Mouse (Mus musculus) adrenal gland, adult 2 months (tissue): ENCODE measurements at regions not wholly inside any gene's neighbourhood (a gene's known extent, or its start where the extent isn't known, plus 50 kb on each side); places are given as distances from the start of the nearest gene placed in this dataset.
"Not testable (repeated sequence)": the region's sequence is repeated elsewhere in the genome, so short reads cannot be mapped to it uniquely, and the experiment has no call there.

Experiments
- DNase-seq: peaks from one replicate; pipeline ENCODE4 v3.0.0; 2021

DNA sequence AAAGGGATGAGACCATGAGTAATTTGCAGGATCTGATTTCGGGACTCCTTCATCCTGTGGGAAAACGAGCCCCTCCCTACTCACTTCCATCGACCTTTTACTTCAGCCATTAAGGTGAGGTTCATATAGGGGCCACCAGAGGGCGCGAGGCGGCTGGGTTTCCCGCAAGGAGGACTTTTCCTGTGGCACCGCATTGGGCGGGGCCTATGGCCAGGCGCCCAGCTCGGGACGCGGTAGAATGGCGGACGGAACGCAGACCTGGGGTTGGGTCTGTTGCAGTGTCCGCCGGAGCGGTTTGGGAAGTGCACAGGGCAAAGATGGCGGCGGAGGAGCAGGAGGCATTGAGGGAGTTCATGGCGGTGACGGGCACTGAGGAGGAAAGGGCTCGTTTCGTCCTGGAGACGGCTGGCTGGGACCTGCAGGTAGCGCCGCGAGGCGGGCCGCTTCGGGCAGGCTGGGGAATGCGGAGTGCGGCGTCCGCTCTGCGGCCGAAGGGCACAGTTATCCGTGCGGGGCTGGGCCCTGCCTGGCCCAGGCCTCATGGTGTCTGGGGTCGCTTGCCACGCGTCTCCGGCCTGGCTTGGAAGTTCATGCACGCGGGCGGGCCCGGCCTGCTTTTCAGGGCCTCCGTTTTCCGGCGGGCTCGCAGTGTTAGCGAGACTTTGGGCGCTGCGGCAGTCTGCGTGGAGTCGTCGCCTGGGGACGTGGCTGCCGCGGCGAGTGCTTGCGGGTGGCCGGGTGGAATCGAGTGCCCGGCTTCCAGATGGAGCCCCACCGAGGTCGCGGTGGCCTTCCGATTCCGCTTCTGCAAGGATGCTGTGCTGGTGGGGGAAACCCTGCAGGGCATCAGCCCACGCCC is 219.1 kb downstream of the Gm31371 start:
- DNase-seq = peak; percentile 100

DNA sequence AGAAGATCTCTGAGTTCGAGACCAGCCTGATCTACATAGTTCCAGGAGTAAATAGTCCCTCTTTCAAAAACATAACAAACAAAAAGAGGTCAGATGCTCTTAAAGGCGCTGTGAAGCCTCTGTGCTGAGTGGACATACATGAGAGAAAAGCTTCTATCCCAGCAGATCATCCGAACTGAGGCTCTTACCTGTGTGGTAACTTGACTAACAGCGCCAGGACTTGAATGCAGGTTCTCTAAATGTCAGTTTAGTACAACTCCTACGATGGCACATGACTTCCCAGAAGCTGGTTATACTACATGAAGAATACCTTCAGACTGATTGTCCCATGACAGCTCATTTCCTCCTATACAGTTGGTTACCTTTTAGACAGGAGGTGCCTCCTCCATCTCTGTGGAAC is 220.4 kb downstream of the Gm31371 start:
- DNase-seq = peak; percentile 16

DNA sequence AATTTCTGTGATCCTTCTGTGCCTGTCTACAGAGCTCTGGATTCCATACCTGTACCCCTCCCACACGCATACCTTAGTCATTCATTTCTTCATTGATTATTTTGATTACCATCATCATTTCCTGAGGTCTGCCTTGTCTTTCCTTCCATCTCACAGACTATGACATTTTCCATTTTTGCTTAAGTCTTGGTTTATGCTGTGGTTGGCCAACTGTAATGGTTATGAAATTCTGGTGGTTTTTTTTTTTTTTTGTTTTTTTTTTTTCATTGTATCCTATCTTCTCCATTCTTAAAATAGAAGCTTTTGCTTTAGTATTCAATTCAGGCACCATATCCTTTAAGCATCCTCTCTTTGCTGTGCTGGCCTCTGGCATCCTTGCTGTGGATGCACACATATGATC is 227.4 kb downstream of the Gm15319 start:
- not testable (repeated sequence) for DNase-seq

DNA sequence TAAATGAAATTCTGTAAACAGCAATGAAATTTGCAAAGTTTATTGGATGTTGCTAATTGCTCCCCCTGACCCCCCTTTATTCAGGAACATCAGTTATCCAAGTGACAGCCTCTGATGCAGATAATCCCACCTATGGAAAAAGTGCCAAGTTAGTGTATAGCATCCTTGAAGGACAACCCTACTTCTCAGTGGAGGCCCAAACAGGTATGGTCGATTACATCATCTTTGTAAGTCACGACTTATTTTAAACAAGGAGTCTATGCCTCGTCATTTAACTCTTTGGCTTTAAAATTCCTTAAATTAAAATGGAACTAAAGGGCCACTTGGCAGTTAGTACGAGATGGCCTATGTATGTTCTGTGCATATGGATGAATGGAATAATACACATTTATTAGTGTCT is 217.6 kb downstream of the Gm15319 start:
- DNase-seq = not testable (repeated sequence)

DNA sequence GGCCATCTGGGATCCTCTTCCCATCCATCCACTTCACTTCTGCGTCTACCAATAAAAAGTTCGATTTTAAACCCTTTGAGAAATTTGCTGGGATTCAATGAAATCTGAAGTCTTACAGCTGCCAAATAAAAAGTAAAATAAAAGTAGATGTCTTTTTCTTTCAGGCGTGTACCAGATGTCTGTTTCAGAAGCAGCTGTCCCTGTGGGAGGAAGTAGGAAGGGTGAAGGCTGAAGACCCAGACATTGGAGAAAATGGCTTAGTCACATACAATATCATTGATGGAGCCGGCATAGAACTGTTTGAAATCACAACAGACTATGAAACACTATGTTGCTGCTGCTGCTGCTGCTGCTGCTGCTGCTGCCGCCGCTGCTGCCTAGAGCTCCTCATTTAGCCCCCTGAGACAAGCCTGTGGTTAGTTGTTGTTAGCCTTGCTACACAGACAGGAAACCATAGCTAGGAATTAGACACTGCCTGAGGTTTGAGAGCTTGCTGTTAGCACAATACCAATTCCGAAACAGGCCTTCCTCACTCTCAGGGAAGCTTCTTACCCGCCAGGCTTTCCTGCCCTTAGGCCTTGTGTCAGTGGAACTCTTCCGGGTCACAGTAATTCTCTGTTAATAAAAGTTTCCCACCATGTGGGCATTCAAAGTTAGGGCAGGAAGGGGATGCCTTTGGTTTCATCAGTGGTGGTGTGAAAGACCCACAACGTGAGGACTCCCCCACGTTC is 211.5 kb downstream of the Gm15319 start:
- not testable (repeated sequence) for DNase-seq

DNA sequence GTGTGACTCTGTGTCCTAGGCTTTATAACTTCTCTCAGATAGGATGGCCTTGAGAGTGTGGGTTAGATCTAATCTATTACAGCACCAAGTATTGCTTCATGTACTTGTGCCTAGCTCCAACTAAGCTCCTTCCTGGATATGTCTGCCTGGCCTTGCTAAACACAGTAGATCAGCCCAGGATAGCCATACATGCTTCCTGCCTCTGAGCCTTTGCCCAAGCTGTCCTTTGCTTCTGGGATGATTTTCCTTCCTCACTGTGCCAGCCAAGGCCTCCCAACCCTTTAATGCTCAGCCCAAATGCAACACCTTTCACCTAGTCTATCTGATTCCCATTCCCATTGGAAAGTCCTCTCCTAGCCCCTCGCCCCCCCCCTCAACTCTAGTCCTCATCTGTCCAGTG is 208.9 kb downstream of the Gm15319 start:
- DNase-seq = peak; percentile 4
